Mouse (Mus musculus) intestine, embryonic 14.5 days (tissue): ENCODE data around the gene Osbpl2. TPM values are rescaled to one million over a fixed set of nuclear protein-coding genes. Genes with fewer than 3 reads are reported as not detected.

Experiments
- ATAC-seq: fragments of 200-750 bp; cut with Nextera tagmentation; replicated peaks from 2 replicates; pipeline ENCODE4 v1.8.0; 2017; ENCODE audit warnings: low read depth, moderate number of reproducible peaks, moderate TSS enrichment, moderate library complexity; ENCODE audit not compliant: low FRiP score, low TSS enrichment
- DNase-seq: peaks from one replicate; pipeline ENCODE4 v3.0.0-alpha.2; 2018; ENCODE audit warnings: low spot score
- H3K27ac ChIP-seq: fragments of 300-500 bp; sonication (generic); 2 replicates; pipeline ENCODE4 v1.5.1; 2014; ENCODE audit warnings: low read depth, mild to moderate bottlenecking, control low read depth
- H3K27me3 ChIP-seq: fragments of 300-500 bp; sonication (generic); replicated peaks from 2 replicates; pipeline ENCODE4 v1.6.1; 2014; ENCODE audit warnings: low read length, control low read depth; ENCODE audit not compliant: control insufficient read depth, insufficient read depth
- H3K36me3 ChIP-seq: fragments of 300-500 bp; sonication (generic); 2 replicates; pipeline ENCODE4 v1.6.1; 2014; ENCODE audit warnings: low read length, control low read depth; ENCODE audit not compliant: control insufficient read depth, insufficient read depth
- H3K4me1 ChIP-seq: fragments of 300-500 bp; sonication (generic); replicated peaks from 2 replicates; pipeline ENCODE4 v1.6.1; 2014; ENCODE audit warnings: low read length, control low read depth, mixed read lengths; ENCODE audit not compliant: control insufficient read depth, insufficient read depth
- H3K4me2 ChIP-seq: fragments of 300-500 bp; sonication (generic); 2 replicates; pipeline ENCODE4 v1.6.1; 2014; ENCODE audit warnings: low read length
- H3K4me3 ChIP-seq: fragments of 300-500 bp; sonication (generic); 2 replicates; pipeline ENCODE4 v1.5.1; 2014; ENCODE audit warnings: low read depth, low read length, control low read depth, mixed read lengths
- H3K9ac ChIP-seq: fragments of 300-500 bp; sonication (generic); 2 replicates; pipeline ENCODE4 v1.6.1; 2014; ENCODE audit warnings: mild to moderate bottlenecking, low read length
- H3K9me3 ChIP-seq: fragments of 300-500 bp; sonication (generic); 2 replicates; pipeline ENCODE4 v1.6.1; 2016; ENCODE audit warnings: low read length, control low read depth; ENCODE audit not compliant: control insufficient read depth
- WGBS: fragments of 180-500 bp; shearing (Covaris S2); extraction: QIAGEN DNeasy Blood & Tissue Kit; methylation state at CpG from one replicate; pipeline ENCODE4 v1.1.7; 2014; 5-methylcytosine and 5-hydroxymethylcytosine counted together
- polyA plus RNA-seq: library from polyadenylated mRNA; unstranded; fragments of >200 nt; fragmentation: Nextera tagmentation; extraction: Ambion mirVana; gene quantifications from 2 replicates; pipeline ENCODE4 v1.2.1, GENCODE M21; 2014

Gene Osbpl2
- polyA plus RNA-seq, 1 experiment from 2014 or later: 31.2 TPM

DNA sequence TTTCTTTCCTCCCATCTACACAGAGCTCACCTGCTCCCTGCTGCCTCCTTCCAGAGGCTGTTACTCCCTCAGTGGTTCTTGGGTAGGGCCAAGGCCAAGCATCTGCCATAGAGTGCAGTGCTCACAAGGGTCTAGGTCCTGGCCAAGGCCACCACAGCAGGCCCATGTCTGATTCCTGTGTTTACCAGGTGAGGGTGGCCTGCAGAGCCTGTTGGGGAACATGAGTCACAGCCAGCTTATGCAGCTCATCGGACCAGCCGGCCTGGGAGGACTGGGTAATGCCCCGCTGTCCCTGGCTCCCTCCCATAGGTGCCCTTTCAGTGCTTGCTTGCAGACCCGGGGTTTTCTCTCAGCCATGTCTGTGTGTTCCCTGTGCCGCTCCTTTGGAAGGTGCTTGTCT, 55.0 kb downstream of the Osbpl2 start:
- Histone ChIP-seq H3K9me3 (no peaks in the 10 kb centered on the region), H3K27ac (no peak overlapping the region), H3K9ac (no peak overlapping the region), H3K27me3 (no peaks in the 10 kb centered on the region), H3K4me1 (peaks cover 13% of the 10 kb centered on the region; the same call in 1 of the 2 replicates), H3K4me3 (no peak overlapping the region), H3K36me3 (peaks cover 59% of the 10 kb centered on the region), H3K4me2 (no peak overlapping the region)
- DNase-seq (no peak), ATAC-seq (no peak)
- 90% methylated on average over 5 of the region's 5 CpGs for WGBS

DNA sequence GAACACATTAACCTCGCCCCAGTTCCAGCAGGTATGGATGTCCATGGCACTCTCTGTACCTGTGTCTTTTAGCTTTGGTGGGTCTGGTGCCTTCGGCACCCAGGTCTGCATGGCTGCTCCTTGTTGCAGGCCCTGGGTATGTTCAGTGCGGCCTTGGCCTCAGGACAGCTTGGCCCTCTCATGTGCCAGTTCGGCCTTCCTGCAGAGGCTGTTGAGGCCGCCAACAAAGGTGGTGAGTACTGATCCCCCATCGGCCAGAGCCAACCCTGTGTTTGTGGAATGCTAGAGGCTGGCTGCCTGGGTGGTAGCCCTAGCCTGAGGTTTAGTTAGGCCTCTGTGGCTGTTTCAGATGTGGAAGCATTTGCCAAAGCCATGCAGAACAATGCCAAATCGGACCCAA, 56.6 kb downstream of the Osbpl2 start:
- Histone ChIP-seq H3K36me3 (peaks cover 75% of the 10 kb centered on the region), H3K4me1 (peaks cover 13% of the 10 kb centered on the region; the same call in 1 of the 2 replicates), H3K4me3 (no peak overlapping the region), H3K27ac (no peak overlapping the region), H3K27me3 (no peaks in the 10 kb centered on the region), H3K4me2 (no peak overlapping the region), H3K9me3 (no peaks in the 10 kb centered on the region), H3K9ac (no peak overlapping the region)
- DNase-seq (no peak), ATAC-seq (no peak)
- WGBS: 93% methylated on average over 7 of the region's 7 CpGs

DNA sequence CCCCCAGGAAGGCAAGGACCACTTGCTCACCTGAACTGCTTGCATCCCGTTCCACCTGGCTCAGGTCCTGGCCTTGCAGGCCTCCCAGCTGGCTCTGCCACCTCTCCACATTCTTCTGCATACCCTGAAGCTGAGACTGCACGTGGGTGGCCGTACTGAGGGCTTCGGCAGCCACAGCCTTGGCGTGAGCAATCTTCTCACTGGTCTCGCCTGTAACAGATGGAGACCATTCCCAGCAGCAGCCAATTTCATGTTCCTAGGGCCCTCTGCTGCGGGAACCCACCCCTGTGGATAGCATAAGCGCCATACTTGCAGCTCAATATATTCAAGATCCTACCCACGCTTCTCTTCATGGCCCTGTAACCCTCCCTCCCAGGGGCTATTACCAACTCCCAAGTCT, 62.4 kb downstream of the Osbpl2 start:
- Histone ChIP-seq H3K9me3 (no peaks in the 10 kb centered on the region), H3K4me3 (no peak overlapping the region), H3K36me3 (peaks cover 81% of the 10 kb centered on the region), H3K4me1 (no peaks in the 10 kb centered on the region), H3K9ac (no peak overlapping the region), H3K27me3 (no peaks in the 10 kb centered on the region), H3K27ac (no peak overlapping the region), H3K4me2 (no peak overlapping the region)
- DNase-seq: no peak
- 88% methylated on average over 9 of the region's 9 CpGs for WGBS
- ATAC-seq: no peak

DNA sequence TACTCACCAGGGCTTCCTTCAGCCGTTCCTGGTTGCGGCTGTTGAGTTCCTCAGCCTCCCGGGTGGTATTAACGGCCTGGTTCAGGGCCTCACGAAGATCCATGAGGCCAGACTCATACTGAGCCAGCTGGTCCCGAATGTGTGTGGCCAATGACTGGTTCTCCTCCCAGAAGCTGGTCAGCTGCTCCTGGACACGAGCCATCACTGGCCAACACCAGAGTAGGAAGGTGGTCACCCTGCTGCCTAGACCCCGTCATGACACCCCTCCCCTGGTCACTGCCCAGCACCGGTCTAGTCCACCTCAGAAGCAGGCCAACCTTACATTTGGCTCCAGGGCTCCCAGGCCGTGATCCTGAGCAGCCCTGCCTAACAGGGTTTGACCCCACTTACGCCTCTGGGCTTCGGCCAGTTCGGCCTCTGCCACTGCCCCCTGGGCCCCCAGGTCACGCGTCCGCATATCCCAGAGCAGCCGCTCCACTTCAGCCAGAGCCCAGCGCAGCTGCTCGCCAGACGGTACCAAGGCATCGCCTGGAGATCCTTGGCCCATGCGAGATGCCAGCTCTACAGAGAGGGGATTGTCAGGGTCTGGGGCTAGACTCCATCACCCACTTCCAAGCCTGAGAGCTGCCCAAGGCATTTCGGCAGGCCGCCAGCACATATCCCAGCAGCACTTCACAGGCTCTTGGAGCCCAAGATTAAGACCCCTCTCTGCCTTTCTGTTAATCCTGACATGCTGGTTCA, 65.1 kb downstream of the Osbpl2 start:
- 85% methylated on average over 24 of the region's 24 CpGs for WGBS
- H3K36me3 ChIP-seq: peaks cover 69% of the 10 kb centered on the region
- H3K9me3 ChIP-seq: no peaks in the 10 kb centered on the region
- H3K4me1 ChIP-seq: no peaks in the 10 kb centered on the region
- H3K9ac ChIP-seq: no peak overlapping the region
- DNase-seq (no peak), ATAC-seq (no peak)
- H3K27me3 ChIP-seq: no peaks in the 10 kb centered on the region
- no peak overlapping the region for H3K27ac ChIP-seq
- no peak overlapping the region for H3K4me3 ChIP-seq
- H3K4me2 ChIP-seq: no peak overlapping the region

DNA sequence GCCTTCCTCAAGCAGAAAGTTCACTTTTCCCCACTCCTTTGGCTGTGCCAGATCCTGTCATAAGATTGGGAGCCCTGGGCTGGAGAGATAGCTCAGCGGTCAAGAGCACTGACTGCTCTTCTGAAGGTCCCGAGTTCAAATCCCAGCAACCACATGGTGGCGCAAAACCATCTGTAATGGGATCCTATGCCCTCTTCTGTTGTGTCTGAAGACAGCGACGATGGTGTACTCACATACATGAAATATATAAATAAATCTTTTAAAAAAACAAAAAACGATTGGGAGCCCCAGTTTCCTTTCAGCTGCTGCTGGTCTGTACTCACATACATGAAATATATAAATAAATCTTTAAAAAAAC, 65.6 kb downstream of the Osbpl2 start:
- no peaks in the 10 kb centered on the region for H3K27me3 ChIP-seq
- H3K4me2 ChIP-seq: no peak overlapping the region
- peaks cover 66% of the 10 kb centered on the region for H3K36me3 ChIP-seq
- H3K27ac ChIP-seq: no peak overlapping the region
- no peak overlapping the region for H3K9ac ChIP-seq
- no peak overlapping the region for H3K4me3 ChIP-seq
- DNase-seq (no peak), ATAC-seq (no peak)
- WGBS: 82% methylated on average over 6 of the region's 6 CpGs
- no peaks in the 10 kb centered on the region for H3K9me3 ChIP-seq
- H3K4me1 ChIP-seq: no peaks in the 10 kb centered on the region

DNA sequence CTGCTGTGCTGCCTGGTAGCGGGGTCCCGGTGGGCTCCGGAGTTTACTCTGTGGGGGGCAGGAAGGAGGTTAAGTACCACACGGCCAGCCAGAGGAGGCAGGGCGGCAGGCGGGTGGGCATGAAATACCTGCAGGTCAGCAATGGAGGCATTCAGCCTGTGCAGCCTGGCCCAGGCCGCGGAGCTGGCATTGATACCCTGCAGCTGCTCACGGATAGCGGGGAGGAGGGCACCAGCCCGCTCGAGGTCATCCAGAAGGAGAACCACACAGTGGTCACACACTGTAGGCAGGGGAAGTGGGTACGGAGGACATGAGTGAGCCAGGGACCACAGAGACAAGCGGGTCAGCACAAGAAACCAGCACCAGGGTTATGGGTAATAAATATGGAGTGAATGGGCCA, 66.6 kb downstream of the Osbpl2 start:
- Histone ChIP-seq H3K27ac (no peak overlapping the region), H3K4me2 (no peak overlapping the region), H3K4me3 (no peak overlapping the region), H3K36me3 (peaks cover 57% of the 10 kb centered on the region), H3K27me3 (no peaks in the 10 kb centered on the region), H3K9ac (no peak overlapping the region), H3K4me1 (no peaks in the 10 kb centered on the region), H3K9me3 (no peaks in the 10 kb centered on the region)
- DNase-seq: no peak
- WGBS: 94% methylated on average over 14 of the region's 14 CpGs
- no peak for ATAC-seq

DNA sequence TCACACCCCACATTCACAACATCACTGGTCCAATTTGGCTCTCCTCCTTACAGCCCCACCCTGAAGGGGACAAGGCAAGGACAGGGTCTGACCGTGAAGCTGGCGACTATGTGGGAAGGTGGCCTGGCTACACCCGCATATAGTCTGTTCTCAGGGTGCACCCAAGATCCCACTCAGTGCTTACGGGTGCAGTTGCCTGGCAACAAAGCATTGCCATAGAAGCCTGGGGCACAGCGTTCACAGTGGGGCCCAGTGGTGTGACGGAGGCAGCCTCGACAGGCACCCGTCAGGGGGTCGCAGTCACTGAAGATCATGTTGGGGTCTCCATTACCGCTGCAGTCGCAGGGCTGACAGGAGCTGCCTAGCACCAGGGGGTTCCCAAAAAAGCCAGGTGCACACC, 68.3 kb downstream of the Osbpl2 start:
- Histone ChIP-seq H3K4me3 (no peak overlapping the region), H3K36me3 (peaks cover 46% of the 10 kb centered on the region), H3K9ac (no peak overlapping the region), H3K4me2 (no peak overlapping the region), H3K27me3 (no peaks in the 10 kb centered on the region), H3K27ac (no peak overlapping the region), H3K4me1 (no peaks in the 10 kb centered on the region), H3K9me3 (no peaks in the 10 kb centered on the region)
- DNase-seq: no peak
- no peak for ATAC-seq
- WGBS: 92% methylated on average over 11 of the region's 11 CpGs

DNA sequence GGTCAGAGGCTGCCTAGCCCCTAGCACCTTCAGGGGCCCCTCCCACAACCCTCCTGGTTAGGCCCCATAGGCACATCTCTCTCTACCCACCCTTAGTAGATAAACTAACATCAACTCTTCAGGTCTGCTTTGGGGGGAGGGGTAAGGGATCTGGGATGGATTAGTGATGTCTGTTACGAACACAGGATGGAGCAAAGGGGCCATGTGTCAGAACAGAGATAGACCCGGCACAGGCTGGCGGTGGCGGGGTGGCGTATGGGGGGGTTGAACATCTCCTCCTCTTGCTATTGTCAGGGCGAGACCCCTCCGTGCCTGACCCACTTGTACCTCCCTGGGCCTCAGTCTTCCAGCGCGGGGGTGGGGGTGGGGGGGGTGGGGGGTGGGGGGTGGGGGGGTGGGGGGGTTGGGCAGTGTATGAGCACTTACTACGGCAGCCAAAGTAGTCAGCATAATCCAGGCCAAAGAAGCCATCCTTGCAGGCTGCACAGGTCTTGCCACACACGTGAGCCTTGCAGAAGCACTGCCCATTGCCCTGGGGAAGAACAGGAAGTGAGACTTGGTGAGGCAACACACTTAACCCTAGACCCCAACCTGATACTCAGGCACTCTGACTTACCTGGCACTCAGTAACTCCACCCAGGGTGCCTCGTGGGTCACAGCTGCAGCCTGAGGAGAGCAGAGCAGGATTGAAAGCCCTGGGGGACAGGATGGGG, 77.7 kb downstream of the Osbpl2 start:
- H3K4me1 ChIP-seq: 0 out of 2 replicates have a peak, but pooled peaks cover 5% of the 10 kb centered on the region
- no peaks in the 10 kb centered on the region for H3K9me3 ChIP-seq
- ATAC-seq (no peak), DNase-seq (no peak)
- peaks cover 44% of the 10 kb centered on the region for H3K36me3 ChIP-seq
- H3K4me2 ChIP-seq: no peak overlapping the region
- no peak overlapping the region for H3K4me3 ChIP-seq
- no peak overlapping the region for H3K9ac ChIP-seq
- 82% methylated on average over 12 of the region's 12 CpGs for WGBS
- H3K27me3 ChIP-seq: no peaks in the 10 kb centered on the region
- H3K27ac ChIP-seq: no peak overlapping the region
